Mouse (Mus musculus) thymus, adult 2 months (tissue): ENCODE data around the gene Pign. TPM values are rescaled to one million over a fixed set of nuclear protein-coding genes. Genes with fewer than 3 reads are reported as not detected.

Experiments used
- DNase-seq: peaks from one replicate; pipeline ENCODE4 v3.0.0; 2021
- H3K27ac ChIP-seq: fragments of 200-500 bp; 2 replicates; pipeline ENCODE4 v1.5.1; 2012; ENCODE audit warnings: low read length, control low read depth; ENCODE audit not compliant: control insufficient read depth, insufficient read depth
- H3K27me3 ChIP-seq: fragments of 200-500 bp; 2 replicates; pipeline ENCODE4 v1.6.1; 2012; ENCODE audit warnings: mild to moderate bottlenecking, low read length, moderate library complexity, mixed read lengths; ENCODE audit not compliant: control insufficient read depth, insufficient read depth
- H3K36me3 ChIP-seq: fragments of 200-500 bp; 2 replicates; pipeline ENCODE4 v1.6.1; 2012; ENCODE audit warnings: mild to moderate bottlenecking, low read length, moderate library complexity; ENCODE audit not compliant: control insufficient read depth, insufficient read depth
- H3K4me1 ChIP-seq: fragments of 200-500 bp; replicated peaks from 2 replicates; pipeline ENCODE4 v1.6.1; 2012; ENCODE audit warnings: low read length; ENCODE audit not compliant: control insufficient read depth, insufficient read depth
- H3K4me3 ChIP-seq: fragments of 200-500 bp; 2 replicates; pipeline ENCODE4 v1.5.1; 2012; ENCODE audit warnings: mild to moderate bottlenecking, low read length, control low read depth, moderate library complexity; ENCODE audit not compliant: control insufficient read depth, insufficient read depth
- CTCF ChIP-seq: fragments of 200-500 bp; IDR thresholded peaks from 2 replicates; pipeline ENCODE4 v1.5.1; 2012; ENCODE audit warnings: mild to moderate bottlenecking, control low read depth, low read length, moderate library complexity, borderline replicate concordance; ENCODE audit not compliant: control insufficient read depth, poor library complexity, insufficient read depth; ENCODE audit errors: extremely low read depth
- POLR2A ChIP-seq: fragments of 200-500 bp; IDR thresholded peaks from 2 replicates; pipeline ENCODE4 v1.6.1; 2012; ENCODE audit warnings: mild to moderate bottlenecking, low read length, control low read depth, moderate library complexity; ENCODE audit not compliant: control insufficient read depth, poor library complexity, insufficient read depth; ENCODE audit errors: extremely low read depth
- WGBS: fragments of 180-500 bp; shearing (Covaris S2); methylation state at CpG from one replicate; pipeline ENCODE4 v1.1.7; 2018; 5-methylcytosine and 5-hydroxymethylcytosine counted together
- polyA plus RNA-seq: library from polyadenylated mRNA; depleted of rRNA; stranded (reverse); fragments of >200 nt; gene quantifications from 2 replicates; pipeline ENCODE4 v1.2.3, GENCODE M21; 2012

The Pign gene
- polyA plus RNA-seq, 1 experiment = 17.7 TPM

DNA sequence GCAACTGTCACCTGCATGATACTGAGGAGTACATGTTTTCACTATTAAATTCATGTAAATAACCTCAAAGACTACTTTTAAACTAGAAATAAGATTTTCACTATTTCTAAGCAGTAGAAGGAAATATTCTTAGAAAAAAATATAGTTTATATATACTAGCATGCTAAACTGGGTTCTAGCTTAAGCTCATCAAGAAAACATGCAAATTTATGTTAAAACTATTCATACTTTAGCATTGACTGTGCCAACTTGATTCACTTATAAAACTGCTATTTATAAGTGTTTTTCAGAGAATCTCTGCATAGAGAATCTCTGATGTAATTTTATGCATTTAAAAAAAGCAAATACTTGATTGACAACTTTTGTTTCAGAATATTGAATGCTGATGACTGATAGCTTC lies 113.3 kb downstream of the Pign start:
- H3K4me3 ChIP-seq = no peak overlapping the region
- TF ChIP-seq CTCF = no peak
- TF ChIP-seq POLR2A = no peak
- H3K36me3 ChIP-seq = no peaks in the 10 kb centered on the region
- no peaks in the 10 kb centered on the region for H3K27me3 ChIP-seq
- H3K4me1 ChIP-seq = no peaks in the 10 kb centered on the region
- DNase-seq = no peak
- H3K27ac ChIP-seq = no peak overlapping the region

DNA sequence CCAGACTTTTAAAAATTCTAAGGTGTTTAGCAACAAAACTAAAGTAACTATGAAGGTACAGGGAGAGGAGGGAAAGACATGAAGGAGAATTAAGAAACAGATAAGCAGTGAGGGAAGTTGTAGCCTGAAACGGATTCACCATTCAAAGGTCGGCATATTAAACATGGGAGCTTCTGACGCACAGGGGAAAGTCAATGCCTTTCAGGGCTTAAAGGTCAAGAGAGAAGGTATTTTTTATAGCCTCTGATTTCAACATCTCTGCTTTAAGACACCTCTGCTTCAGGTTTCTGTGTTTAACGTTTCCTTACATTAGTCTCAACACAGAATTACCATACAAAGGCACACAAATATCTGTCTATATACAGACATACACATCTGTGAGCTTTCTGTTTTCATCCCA lies 113.8 kb downstream of the Pign start:
- no peaks in the 10 kb centered on the region for H3K27me3 ChIP-seq
- no peak overlapping the region for H3K4me3 ChIP-seq
- no peaks in the 10 kb centered on the region for H3K4me1 ChIP-seq
- WGBS = 97% methylated on average over 4 of the region's 4 CpGs
- TF ChIP-seq POLR2A (no peak), CTCF (no peak)
- H3K36me3 ChIP-seq = no peaks in the 10 kb centered on the region
- DNase-seq = no peak
- no peak overlapping the region for H3K27ac ChIP-seq

DNA sequence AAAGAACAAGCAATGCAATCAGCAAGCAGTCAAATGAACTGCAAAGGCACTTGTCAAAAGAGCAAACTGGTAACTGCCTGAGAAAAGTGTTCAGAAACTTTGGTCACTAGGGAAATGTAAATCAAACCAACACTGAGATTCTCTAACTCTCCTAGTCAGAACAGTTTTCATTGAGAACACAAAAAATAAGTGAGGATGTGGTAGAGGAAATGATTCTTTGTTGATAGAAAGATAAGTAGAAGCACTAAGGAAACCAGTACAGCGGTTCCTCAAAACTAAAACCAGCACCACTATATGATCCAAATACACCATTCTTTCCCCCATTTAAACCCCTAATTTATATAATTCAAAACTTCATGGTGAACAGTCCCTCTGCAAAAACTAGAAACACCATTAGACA lies 120.4 kb downstream of the Pign start:
- H3K36me3 ChIP-seq = no peaks in the 10 kb centered on the region
- H3K4me1 ChIP-seq = no peaks in the 10 kb centered on the region
- no peak overlapping the region for H3K27ac ChIP-seq
- H3K4me3 ChIP-seq = no peak overlapping the region
- 11% methylated on average over 1 of the region's 1 CpGs for WGBS
- H3K27me3 ChIP-seq = no peaks in the 10 kb centered on the region
- no peak for DNase-seq
- TF ChIP-seq CTCF = no peak
- no peak for TF ChIP-seq POLR2A

DNA sequence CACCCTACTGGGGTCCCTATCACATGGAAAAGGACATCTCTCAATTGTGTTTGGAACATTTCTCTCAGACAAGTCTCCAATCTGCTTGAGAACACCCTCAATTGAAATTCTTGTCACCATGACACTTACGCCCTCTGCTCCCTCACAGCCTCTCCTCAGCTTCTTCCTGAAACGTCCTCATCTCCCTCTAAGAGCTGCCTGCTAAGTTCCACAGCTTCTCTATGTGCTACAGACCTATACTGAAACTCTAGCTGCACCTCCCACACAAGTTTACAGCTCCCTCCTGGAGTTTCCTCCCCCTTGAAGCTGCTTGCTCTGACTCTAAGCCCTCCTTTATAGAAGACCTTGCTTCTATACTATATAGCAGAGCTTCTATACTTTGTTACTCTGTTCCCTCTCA lies 139.7 kb downstream of the Pign start:
- Histone ChIP-seq H3K4me3 (no peak overlapping the region), H3K27me3 (no peaks in the 10 kb centered on the region), H3K36me3 (no peaks in the 10 kb centered on the region), H3K4me1 (no peaks in the 10 kb centered on the region), H3K27ac (no peak overlapping the region)
- WGBS = 80% methylated on average over 2 of the region's 2 CpGs
- no peak for DNase-seq
- no peak for TF ChIP-seq POLR2A
- TF ChIP-seq CTCF = no peak

DNA sequence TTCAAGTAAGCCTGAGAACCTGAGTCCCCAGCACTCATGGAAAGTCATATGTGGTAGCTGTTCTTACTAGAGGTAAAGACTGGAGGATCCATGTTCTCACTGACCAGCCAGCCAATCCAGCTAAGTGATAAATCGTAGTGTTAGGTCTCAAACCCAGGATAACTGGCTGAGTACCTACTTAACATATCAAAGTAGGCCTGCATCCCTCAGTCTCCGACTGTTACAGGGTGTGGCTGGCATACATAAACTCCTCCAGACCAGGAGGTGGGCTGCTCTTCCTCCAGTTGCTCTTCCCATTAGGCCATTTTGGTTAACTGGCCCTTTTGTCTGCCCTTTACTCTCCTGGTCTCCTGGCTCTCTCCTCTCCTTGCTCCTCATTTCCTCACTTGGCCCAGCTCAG lies 141.2 kb downstream of the Pign start:
- WGBS = 98% methylated on average over 2 of the region's 2 CpGs
- DNase-seq = no peak
- H3K27ac ChIP-seq = no peak overlapping the region
- no peaks in the 10 kb centered on the region for H3K27me3 ChIP-seq
- no peak for TF ChIP-seq POLR2A
- TF ChIP-seq CTCF = no peak
- no peak overlapping the region for H3K4me3 ChIP-seq
- H3K36me3 ChIP-seq = no peaks in the 10 kb centered on the region
- H3K4me1 ChIP-seq = no peaks in the 10 kb centered on the region

DNA sequence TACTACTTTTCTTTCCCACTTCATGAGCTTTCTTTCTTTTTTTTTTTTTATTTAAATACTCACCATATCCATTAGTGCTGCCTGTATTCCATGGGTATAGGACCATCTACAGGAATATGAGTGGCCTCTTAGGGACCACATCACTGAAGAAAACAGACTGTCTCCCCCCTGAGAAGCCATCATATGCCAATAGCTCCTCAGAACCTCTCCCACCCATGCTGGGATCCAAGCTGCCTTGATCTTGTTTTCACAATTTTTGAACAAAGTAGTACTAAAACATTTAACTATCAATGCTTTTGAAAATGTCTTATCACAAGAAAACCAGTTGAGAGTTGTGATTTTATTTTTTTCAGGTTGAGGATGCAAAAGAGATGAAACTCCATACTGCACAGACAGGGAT lies 145.4 kb downstream of the Pign start:
- Histone ChIP-seq H3K36me3 (no peaks in the 10 kb centered on the region), H3K27ac (no peak overlapping the region), H3K4me3 (no peak overlapping the region), H3K4me1 (no peaks in the 10 kb centered on the region), H3K27me3 (no peaks in the 10 kb centered on the region)
- DNase-seq = no peak
- no peak for TF ChIP-seq CTCF
- TF ChIP-seq POLR2A = no peak

DNA sequence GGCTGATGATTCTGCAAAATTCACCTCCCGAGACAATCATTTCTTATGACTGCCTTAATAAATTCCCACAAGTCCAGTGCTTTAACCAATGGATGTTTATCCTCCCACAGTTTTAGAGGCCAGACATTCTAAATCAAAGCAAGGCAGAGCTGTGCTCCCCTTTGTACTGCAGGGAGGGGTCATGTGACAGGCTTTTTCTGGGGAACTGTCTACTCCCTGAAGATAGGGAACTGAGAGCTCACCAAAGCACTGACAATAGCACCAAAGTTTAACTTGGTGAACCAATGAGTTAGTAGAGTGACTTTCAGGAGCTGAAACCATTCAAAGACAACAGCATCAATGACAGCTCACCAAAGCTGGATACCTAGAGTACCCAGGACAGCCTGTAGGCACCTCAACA lies 156.4 kb downstream of the Pign start:
- Histone ChIP-seq H3K4me3 (no peak overlapping the region), H3K27ac (no peak overlapping the region), H3K36me3 (no peaks in the 10 kb centered on the region), H3K4me1 (no peaks in the 10 kb centered on the region), H3K27me3 (no peaks in the 10 kb centered on the region)
- 100% methylated on average over 1 of the region's 1 CpGs for WGBS
- no peak for DNase-seq
- TF ChIP-seq CTCF (no peak), POLR2A (no peak)
